Mouse (Mus musculus) bone marrow macrophage, adult 2 months (primary cell): ENCODE results near the gene 3110021N24Rik. TPM values are rescaled to one million over a fixed set of nuclear protein-coding genes. Genes with fewer than 3 reads are reported as not detected.
"Not testable (repeated sequence)": the region's sequence is repeated elsewhere in the genome, so short reads cannot be mapped to it uniquely, and the experiment has no call there.

Experiments
- H3K27ac ChIP-seq: 2 replicates; pipeline ENCODE4 v1.5.1; 2012; ENCODE audit warnings: low read depth, low read length; ENCODE audit not compliant: insufficient read depth
- H3K4me1 ChIP-seq: 2 replicates; pipeline ENCODE4 v1.6.1; 2012; ENCODE audit warnings: low read length; ENCODE audit not compliant: control insufficient read depth, insufficient read depth
- H3K4me3 ChIP-seq: 2 replicates; pipeline ENCODE4 v1.5.1; 2012; ENCODE audit warnings: mild to moderate bottlenecking, low read length, moderate library complexity; ENCODE audit not compliant: insufficient read depth
- CTCF ChIP-seq: IDR thresholded peaks from 2 replicates; pipeline ENCODE4 v1.5.1; 2012; ENCODE audit warnings: low read depth, mild to moderate bottlenecking, low read length, moderate library complexity
- POLR2A ChIP-seq: IDR thresholded peaks from 2 replicates; pipeline ENCODE4 v1.6.1; 2012; ENCODE audit warnings: mild to moderate bottlenecking, low read depth, low read length, borderline replicate concordance
- polyA plus RNA-seq: library from polyadenylated mRNA; stranded (reverse); fragments of >200 nt; gene quantifications from 2 replicates; pipeline ENCODE4 v1.2.4, GENCODE M21; 2012; ENCODE audit not compliant: missing spikeins, insufficient read depth, insufficient read length

The 3110021N24Rik gene
- not detected in 2 replicates for polyA plus RNA-seq

DNA sequence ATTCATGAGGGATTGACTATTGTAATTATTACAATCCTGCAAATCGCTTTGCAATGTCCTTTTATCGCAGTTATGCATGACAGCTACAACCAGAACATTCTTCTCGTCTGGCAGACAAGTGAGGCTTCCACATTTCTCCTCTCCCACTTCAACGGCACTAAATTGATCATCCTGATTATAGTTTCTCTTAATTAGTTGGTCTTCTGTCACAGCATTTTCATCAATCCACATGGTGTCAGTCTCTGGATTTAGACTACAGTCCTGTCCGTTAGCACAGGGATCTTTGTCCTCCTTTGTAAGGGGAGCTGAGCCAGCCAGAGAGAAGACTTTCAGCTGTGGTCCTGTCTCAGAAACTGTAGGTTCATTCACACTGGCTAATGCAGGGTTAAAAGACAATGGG lies at the start of gene 3110021N24Rik:
TSS of gene 3110021N24Rik (plus strand) at position 301 of the 400 bp plus-strand sequence.
- Histone ChIP-seq H3K4me3 (no peak within 1 kb of the TSS), H3K27ac (no peak within 1 kb of the TSS), H3K4me1 (peaks cover 7% of the 10 kb centered on the region)
- no peak for TF ChIP-seq CTCF
- TF ChIP-seq POLR2A, result no peak

DNA sequence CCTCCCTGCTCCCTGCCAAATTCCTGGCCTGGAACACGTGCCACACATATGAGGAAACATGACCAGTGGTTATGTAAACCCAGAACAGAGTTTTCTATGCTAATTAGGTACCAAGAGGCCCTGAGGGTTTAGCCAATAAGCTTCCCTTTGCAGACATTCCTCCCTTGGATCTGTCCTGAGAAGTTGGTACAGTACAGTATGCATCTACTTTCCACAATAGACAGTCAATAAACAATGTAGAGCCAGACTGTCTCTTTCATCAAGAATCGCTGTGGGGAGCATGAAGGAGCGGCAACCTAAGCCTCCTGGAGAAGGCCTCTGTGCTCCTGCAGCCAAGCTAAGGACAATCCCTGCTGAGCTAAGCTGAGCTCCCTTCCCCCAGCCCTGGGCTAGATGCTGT lies 33.3 kb upstream of the 3110021N24Rik start:
- TF ChIP-seq POLR2A (no peak), CTCF (no peak)
- no peak overlapping the region for H3K27ac ChIP-seq
- no peak overlapping the region for H3K4me3 ChIP-seq
- H3K4me1 ChIP-seq, result peaks cover 5% of the 10 kb centered on the region

- H3K4me1 ChIP-seq, H3K4me3 ChIP-seq, H3K27ac ChIP-seq: not testable (repeated sequence)
These were observed 32.4 kb upstream of the 3110021N24Rik start for GRCm38 (mm10) chr4:108687098-108687497.

DNA sequence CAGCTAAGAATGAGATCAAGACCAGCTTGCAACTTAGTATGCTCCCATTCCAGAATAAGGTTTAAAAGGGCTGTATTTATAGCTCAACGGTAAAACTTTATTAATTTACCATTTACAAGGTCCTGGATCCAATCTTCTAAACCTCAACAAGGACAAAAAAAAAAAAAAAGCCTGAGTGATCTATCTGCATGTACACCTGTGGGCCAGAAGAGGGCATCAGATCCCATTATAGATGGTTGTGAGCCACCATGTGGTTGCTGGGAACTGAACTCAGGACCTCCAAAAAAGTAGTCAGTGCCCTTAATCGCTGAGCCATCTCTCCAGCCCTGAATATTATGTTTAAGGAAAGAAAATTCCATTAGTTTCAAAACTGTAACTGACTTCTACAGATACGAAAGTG lies 29.0 kb upstream of the 3110021N24Rik start:
- no peak overlapping the region for H3K4me3 ChIP-seq
- TF ChIP-seq POLR2A, result no peak
- no peak for TF ChIP-seq CTCF
- H3K4me1 ChIP-seq, result peaks cover 3% of the 10 kb centered on the region; the same call in 1 of the 2 replicates
- no peak overlapping the region for H3K27ac ChIP-seq

DNA sequence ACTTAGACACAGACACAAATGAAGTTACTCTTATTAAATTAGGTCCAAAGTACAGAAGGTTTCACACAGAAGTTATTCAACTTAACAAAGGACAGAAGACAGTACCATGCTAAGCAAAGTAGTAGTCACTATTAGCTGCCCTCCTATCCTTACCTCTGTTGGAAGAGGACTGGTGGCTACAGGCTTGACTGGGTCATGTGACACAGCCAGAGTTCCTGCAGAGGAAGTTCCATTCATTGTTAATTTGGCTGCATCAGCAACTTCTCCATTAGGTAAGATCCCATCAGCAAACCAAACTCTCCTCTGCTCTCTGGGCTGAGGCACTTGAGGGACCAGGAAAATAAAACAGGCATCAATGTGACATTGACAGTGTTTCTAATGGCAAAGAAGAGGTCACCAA lies 28.0 kb upstream of the 3110021N24Rik start:
- no peak overlapping the region for H3K4me3 ChIP-seq
- H3K4me1 ChIP-seq, result peaks cover 3% of the 10 kb centered on the region; the same call in 1 of the 2 replicates
- TF ChIP-seq CTCF (no peak), POLR2A (no peak)
- no peak overlapping the region for H3K27ac ChIP-seq

GRCm38 (mm10) chr4:108696934-108697333 lies 22.5 kb upstream of the 3110021N24Rik start:
- Histone ChIP-seq H3K27ac (no peak overlapping the region), H3K4me3 (no peak overlapping the region), H3K4me1 (no peaks in the 10 kb centered on the region)
- no peak for TF ChIP-seq CTCF
- TF ChIP-seq POLR2A, result no peak

DNA sequence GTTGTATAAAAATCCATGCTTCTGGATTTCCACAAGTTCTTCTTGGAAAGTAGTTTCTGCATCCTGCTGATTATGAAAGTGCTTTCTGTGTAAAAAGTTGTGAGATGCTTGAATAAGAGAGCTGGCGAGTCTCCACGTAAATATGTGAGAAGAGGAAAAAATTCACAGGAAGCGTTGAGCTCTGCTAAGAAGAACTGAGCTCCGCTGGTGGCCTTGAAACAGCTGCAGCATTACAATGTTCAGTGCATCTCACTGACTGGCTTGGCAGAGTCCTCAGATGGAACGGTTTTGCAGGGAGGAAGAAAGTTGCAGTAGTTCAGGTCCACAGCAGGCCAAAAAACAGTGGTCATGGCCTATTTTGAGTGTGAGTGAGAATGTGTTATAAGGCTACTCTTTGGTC lies 11.2 kb upstream of the 3110021N24Rik start:
- no peak for TF ChIP-seq CTCF
- TF ChIP-seq POLR2A, result no peak
- Histone ChIP-seq H3K4me3 (no peak overlapping the region), H3K27ac (no peak overlapping the region), H3K4me1 (no peaks in the 10 kb centered on the region)

GRCm38 (mm10) chr4:108721245-108721784 lies 1.9 kb downstream of the 3110021N24Rik start:
- Histone ChIP-seq H3K27ac (no peak overlapping the region), H3K4me3 (no peak overlapping the region), H3K4me1 (peaks cover 7% of the 10 kb centered on the region)
- no peak for TF ChIP-seq CTCF
- no peak for TF ChIP-seq POLR2A

DNA sequence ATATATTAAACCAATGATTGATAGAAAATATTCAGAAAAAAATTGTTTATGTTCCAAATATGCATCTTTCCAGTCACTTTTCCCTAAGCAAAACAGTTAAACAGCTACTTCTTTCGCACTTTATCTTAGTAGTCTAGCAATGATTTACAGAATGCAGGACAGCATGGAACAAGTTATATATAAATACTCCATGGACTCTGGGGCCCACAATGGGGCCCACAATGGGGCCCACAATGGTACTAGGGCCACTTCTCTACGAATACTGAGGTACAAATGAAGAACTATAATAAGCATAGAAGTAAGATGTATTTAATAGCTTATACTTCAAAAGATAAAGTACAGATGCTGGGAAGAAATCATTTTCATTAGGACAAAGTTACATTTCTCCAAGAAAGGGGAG lies 4.7 kb downstream of the 3110021N24Rik start:
- TF ChIP-seq POLR2A (no peak), CTCF (no peak)
- Histone ChIP-seq H3K4me1 (peaks cover 7% of the 10 kb centered on the region), H3K27ac (no peak overlapping the region), H3K4me3 (no peak overlapping the region)

GRCm38 (mm10) chr4:108730450-108730849 lies 11.0 kb downstream of the 3110021N24Rik start:
- TF ChIP-seq CTCF, result no peak
- no peak for TF ChIP-seq POLR2A
- no peaks in the 10 kb centered on the region for H3K4me1 ChIP-seq
- no peak overlapping the region for H3K4me3 ChIP-seq
- H3K27ac ChIP-seq, result no peak overlapping the region

GRCm38 (mm10) chr4:108731582-108731981 lies 12.1 kb downstream of the 3110021N24Rik start:
- Histone ChIP-seq H3K4me1 (no peaks in the 10 kb centered on the region), H3K4me3 (no peak overlapping the region), H3K27ac (no peak overlapping the region)
- TF ChIP-seq POLR2A (no peak), CTCF (no peak)
